Mouse (Mus musculus) stomach, postnatal 0 days (tissue): ENCODE results near the gene Bod1l.

Experiments used
- CTCF ChIP-seq: IDR thresholded peaks from 2 replicates; pipeline ENCODE4 v1.5.1; 2016; ENCODE audit warnings: antibody characterized with exemption, low read depth, mild to moderate bottlenecking, moderate library complexity
- EP300 ChIP-seq: optimal IDR thresholded peaks from 2 replicates; pipeline ENCODE3; 2016; ENCODE audit warnings: antibody characterized with exemption

- TF ChIP-seq CTCF (no peak), EP300 (no peak)
These were observed 85.2 kb downstream of the Bod1l start for GRCm38 (mm10) chr5:41758671-41759639.
